Mouse (Mus musculus): ENCODE data around the gene Vmo1. TPM values are rescaled to one million over a fixed set of nuclear protein-coding genes. Genes with fewer than 3 reads are reported as not detected.
"Not testable (repeated sequence)": the region's sequence is repeated elsewhere in the genome, so short reads cannot be mapped to it uniquely, and the experiment has no call there.

Gene Vmo1
- total RNA-seq, 2 experiments from 2014 or later: not detected

DNA sequence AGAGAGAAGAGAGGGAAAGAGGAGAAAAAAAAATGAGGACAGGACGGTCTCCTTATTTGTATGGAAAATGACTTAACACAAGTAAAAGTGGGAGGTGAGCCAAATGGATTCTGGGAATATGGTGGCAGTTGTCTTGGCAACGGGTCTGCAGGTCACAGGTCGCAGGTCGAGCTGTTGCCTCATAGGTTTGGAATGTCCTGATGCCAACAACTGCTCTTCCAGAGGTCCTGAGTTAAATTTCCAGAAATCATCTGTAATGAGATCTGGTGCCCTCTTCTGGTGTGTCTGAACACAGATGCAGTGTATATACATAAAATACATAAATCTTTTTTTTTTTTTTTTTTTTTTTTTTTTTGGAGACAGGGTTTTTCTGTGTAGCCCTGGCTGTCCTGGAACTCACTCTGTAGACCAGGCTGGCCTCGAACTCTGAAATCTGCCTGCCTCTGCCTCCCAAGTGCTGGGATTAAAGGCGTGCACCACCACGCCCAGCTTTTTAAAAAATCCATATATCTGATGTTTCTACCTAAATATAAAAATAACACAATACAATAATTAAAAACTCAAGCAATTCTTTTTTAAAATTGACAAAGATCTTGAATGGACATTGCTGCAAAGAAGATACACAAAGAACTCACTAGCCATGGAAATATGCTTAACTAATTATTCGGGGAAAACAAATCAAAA is 9.0 kb upstream of the Vmo1 start:
- not testable (repeated sequence) for ATAC-seq (replicated peaks; ENCODE audit: low FRiP score, poor library complexity, severe bottlenecking)

DNA sequence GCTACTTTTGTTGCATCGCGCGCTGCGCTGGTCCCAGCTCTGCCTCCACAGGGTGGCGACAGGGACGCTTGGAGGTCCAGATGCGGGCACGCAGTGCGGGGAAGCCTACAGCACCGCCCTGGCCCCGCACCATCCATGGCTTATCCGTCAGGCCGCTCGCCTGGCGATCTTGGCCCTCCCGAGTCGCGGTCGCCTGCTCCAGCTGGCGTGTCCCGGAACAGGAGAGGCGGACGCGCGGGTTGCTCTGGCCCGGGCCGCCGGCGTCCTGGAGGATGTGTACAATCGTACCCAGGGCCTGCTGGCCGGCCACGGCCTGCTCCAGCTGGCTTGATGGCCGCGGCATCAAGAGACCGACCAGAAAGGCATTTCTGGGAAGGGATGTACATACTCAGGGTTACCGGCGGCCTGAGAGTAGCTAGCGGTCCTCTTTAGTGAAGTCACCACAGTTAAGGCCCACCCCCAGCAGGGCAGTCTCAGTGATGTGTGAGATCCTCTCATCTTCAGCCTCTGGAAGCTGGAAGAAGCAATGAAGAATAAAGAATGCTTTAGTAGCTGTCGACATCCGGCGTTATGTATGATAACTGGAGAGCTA is 5.9 kb upstream of the Vmo1 start:
- ATAC-seq (replicated peaks; ENCODE audit: low FRiP score, poor library complexity, severe bottlenecking): no peak

GRCm38 (mm10) chr11:70518923-70519322 is 4.5 kb upstream of the Vmo1 start, which contains the start of gene Gltpd2:
TSS of gene Gltpd2 (plus strand) at chr11:70519196.
- ATAC-seq (replicated peaks; ENCODE audit: low FRiP score, poor library complexity, severe bottlenecking): no peak

GRCm38 (mm10) chr11:70518436-70518835 is 4.0 kb upstream of the Vmo1 start:
- no peak for ATAC-seq (replicated peaks; ENCODE audit: low FRiP score, poor library complexity, severe bottlenecking)

DNA sequence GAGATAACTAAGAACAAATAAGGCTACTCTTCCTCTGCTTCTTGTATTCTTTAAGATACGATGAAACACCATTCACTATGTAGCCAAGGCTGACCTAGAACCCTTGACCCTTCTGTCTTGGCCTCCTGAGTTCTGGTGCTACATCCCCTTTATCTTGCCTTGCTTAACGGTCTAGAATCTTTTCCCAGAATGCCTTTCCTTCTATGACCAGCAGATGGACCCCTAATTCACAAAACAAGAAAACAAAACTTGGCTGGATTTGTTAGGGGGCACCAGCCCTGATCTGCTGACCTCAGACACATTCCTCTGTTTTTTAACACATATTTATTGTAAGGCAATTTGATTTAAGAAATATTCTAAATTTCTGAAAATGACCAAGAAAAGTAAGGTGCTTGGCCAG is 1.9 kb upstream of the Vmo1 start:
- no peak for ATAC-seq (replicated peaks; ENCODE audit: low FRiP score, poor library complexity, severe bottlenecking)

DNA sequence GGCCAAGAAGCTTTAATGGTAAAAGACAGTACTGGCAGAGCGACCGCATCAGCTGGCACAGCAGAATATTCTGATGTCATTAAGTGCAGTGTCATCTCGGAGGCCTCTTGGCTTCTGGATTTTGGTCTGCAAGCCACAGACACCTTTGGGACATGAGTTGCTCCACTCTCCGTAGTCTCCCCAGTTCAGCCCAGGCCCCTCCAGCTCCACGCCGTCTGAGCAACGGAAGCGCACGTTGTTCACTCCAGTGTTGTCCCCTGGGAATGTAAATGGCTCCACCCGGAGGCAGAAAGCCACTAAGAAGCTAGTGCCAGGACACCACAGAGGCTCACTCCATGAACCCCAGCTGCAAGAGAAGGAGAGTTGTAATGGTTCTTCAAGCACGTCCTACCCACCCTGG is 896 bp downstream of the Vmo1 start:
- ATAC-seq (replicated peaks; ENCODE audit: low FRiP score, poor library complexity, severe bottlenecking): no peak

DNA sequence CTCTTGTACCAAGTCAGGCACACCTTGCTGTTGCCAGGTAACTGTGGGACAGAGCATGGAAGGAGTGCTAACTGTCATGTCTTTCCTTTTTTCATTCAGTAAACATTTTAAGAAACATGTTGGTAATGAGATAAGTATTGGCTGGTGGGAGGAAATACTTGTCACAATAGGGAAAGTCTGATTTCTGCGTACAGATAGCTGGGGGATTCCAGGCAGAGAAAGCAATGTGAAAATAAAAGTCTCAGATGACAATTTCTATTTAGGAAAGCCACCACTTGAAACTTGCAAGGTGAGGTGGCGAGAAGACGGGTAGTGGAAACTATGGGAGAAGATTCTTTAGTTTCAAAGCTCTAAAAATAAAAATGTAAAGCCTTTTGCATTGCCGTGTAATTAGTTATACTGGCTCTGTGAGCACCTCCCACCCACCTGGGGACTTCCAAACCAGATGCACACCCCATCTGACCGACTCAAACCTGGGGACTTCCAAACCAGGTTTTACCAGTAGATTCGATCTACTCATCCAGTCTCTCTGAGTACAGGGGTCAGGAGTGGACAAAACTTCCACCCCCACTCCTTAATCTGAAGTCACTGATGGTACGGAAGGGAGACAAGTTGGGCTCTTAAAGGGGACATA is 1.6 kb downstream of the Vmo1 start:
- no peak for ATAC-seq (replicated peaks; ENCODE audit: low FRiP score, poor library complexity, severe bottlenecking)

GRCm38 (mm10) chr11:70511825-70512224 is 2.6 kb downstream of the Vmo1 start:
- ATAC-seq (replicated peaks; ENCODE audit: low FRiP score, poor library complexity, severe bottlenecking): no peak

GRCm38 (mm10) chr11:70511242-70511641 is 3.2 kb downstream of the Vmo1 start:
- no peak for ATAC-seq (replicated peaks; ENCODE audit: low FRiP score, poor library complexity, severe bottlenecking)

DNA sequence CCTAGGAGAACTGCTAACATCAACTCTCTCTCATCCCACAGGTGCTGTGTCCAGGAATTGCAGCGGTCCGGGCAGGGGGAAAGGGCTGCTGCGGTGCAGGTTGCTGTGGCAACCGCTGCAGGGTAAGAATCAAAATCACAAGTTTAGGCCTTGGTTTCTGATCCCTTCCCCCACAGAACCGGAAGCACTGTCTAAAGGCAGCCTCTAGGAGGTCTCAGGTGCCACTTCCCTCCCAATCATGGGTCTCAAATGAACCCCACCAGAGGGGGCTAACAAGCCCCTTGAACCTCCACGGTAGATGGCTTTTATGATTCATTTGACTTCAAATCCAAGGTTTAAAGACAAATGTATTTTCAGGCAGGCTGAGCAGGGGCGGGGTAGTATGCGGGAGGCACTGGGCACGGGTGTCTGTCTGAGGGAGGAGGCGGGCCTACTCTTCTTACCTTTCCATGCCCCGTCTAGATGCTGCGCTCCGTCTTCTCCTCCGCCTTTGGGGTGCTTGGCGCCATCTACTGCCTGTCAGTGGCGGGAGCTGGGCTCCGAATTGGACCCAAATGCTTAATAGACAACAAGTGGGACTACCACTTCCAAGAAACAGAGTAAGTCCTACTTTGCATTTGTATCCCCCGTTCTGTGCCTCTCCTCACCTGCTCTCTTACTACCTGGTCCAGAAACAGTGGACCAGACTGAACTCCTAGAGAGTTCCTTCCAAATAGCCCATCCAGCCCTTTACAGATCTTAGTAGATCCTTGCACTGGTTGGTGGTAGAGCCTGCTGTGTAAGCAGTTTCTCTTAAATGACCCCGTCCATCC is 4.5 kb downstream of the Vmo1 start:
- ATAC-seq (replicated peaks; ENCODE audit: low FRiP score, poor library complexity, severe bottlenecking): no peak

DNA sequence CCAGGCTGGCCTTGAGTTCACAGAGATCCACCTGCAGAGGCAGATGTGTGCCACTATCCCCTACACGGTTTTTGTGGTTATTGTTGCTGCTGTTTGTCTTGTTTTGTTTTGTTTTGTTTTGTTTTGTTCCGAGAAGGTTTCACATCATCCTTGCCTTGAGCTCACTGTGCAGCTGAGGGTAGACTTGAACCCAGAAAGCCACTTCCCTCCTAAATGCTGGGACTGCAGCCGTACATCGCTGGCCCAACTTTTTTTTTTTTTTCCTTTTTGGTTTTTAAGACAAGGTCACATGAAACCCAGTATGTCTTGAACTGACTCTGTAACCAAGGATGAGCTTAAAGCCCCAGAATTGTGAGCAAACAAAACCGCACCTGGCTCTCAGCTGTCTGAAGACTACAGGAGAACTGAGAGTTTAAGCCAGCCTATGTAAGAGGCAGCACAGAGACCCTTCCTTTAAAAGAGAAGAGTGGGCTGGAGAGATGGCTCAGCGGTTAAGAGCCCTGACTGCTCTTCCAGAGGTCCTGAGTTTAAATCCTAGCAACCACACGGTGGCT is 7.4 kb downstream of the Vmo1 start:
- no peak for ATAC-seq (replicated peaks; ENCODE audit: low FRiP score, poor library complexity, severe bottlenecking)

DNA sequence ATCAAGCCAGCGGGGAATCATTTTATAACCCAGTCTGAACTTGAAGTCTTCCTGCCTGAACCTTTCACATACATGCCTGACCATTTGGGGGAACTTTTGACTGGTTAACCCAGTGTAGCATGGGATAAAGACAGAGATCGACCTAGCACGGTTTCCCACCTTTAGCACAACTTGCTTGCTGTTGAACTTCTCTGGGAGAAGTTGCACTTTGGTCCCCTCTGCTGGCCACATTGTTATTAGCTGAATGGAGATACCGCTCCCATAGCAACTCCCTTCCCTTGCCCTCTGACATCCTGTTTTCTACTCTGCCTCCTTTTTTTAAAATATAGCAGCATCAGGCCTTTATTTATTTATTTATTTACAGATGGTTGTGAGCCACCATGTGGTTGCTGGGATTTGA is 8.0 kb downstream of the Vmo1 start:
- no peak for ATAC-seq (replicated peaks; ENCODE audit: low FRiP score, poor library complexity, severe bottlenecking)

GRCm38 (mm10) chr11:70504970-70505369 is 9.4 kb downstream of the Vmo1 start, which contains the start of gene Tm4sf5:
TSS of gene Tm4sf5 (plus strand) at chr11:70505244.
- no peak for ATAC-seq (replicated peaks; ENCODE audit: low FRiP score, poor library complexity, severe bottlenecking)

- ATAC-seq (replicated peaks; ENCODE audit: low FRiP score, poor library complexity, severe bottlenecking): no peak
Measured at GRCm38 (mm10) chr11:70502018-70502417, 12.4 kb downstream of the Vmo1 start.

DNA sequence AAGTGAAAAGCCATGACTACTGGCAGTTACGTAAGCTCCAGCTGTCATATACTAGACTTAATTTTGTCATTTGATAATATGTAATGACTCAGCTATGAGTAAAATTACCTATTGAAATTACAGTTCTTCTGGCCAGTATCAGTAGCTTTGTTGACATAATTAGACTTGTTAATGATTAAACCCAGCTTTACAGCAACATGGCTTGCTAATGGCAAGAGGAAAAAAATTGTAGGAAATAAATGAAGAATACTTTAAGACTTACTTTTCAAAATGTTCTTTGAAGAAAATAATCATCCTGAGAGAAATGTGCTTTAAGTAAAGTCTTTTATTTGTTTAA is 14.0 kb downstream of the Vmo1 start:
- no peak for ATAC-seq (replicated peaks; ENCODE audit: low FRiP score, poor library complexity, severe bottlenecking)

DNA sequence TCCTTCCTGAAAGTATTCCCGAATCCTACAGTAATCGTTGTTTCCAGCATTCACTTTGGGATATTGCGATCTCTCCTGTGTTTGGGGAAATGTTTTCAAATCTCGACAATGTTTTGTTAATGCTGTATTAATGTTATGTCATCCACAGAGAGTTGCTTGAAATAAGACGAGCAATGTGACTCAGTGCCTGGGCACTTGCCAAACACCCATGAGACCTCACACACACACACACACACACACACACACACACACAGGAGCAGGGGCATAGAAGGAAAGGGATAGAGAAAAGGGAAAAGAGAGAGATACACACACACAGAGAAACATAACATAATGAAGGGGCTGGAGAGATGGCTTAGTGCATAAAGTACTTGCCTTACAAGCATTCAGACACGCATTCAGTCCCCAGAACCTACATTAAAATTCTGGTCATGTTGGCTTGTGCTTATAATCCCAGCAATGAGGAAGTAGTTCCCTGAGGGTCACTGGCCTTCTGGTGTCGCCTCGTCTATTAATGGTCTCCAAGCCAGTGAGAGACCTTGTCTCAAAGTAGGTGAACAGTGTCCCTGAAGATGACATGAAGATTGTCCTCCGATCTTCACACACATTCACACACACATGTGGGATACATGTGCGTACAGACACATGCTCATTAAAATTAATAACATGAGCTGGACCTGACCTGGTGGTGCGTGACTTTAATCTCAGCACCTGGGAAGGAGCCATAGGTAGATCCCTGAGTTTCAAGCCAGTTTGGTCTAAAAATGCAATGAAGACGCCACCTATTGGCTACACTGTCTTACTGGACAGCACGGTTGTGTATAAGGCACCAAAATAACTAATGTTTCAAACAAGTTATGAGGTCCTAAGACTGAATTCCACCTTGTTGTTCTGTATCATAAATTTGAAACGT is 14.6 kb downstream of the Vmo1 start:
- no peak for ATAC-seq (replicated peaks; ENCODE audit: low FRiP score, poor library complexity, severe bottlenecking)

DNA sequence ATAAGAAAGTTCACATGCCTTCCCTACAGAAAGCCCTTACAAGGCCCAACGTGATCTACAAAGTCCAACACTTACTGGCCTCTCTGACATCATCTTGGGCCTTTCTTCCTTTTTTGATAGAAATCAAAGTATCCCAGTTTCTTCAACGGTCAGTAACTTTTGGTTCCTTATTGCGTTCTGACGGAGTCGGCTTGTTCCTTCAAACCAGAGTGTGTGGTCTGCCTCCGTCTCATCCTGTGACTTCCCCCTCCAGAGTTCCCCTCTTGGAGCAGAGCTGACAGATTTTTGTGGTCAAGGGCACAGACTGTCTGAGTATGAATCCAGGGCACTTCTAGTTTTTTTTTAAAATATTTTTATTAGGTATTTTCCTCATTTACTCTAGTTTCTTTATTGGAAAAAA is 24.7 kb downstream of the Vmo1 start:
- ATAC-seq (replicated peaks; ENCODE audit: low FRiP score, poor library complexity, severe bottlenecking): no peak

GRCm38 (mm10) chr11:70489138-70489537 is 25.3 kb downstream of the Vmo1 start:
- no peak for ATAC-seq (replicated peaks; ENCODE audit: low FRiP score, poor library complexity, severe bottlenecking)

- ATAC-seq (replicated peaks; ENCODE audit: low FRiP score, poor library complexity, severe bottlenecking): no peak
Measured at GRCm38 (mm10) chr11:70487816-70488215, 26.6 kb downstream of the Vmo1 start.

Measured in erythroid progenitor cell, adult 5-6 weeks (primary cell).